Mouse (Mus musculus): ENCODE results near the gene Btbd35f20. TPM values are rescaled to one million over a fixed set of nuclear protein-coding genes. Genes with fewer than 3 reads are reported as not detected.
"Not testable (repeated sequence)": the region's sequence is repeated elsewhere in the genome, so short reads cannot be mapped to it uniquely, and the experiment has no call there.

The Btbd35f20 gene
- polyA plus RNA-seq (2015; fragmentation: Nextera tagmentation; extraction: Ambion mirVana), result not detected in 2 replicates

DNA sequence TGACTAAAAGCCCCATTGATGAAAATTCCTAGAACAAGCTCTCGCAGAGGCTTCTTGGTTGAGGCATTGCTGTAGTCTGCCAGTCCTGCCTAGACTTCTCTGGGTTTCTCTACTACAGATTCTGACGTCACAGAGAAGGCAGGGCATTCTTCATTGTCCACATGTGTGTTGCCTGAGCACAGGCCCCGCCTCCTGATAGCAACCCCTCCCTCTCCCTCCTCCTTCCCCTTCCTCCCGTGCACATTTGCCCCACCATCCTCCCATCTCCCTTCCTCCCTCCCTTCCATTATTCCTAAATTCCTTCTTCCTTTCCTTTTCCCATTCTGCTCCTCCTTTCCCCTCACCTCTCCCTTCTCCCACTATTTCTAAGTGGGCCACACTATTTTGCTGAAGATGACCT lies at the start of gene Btbd35f20:
Gene Btbd35f20, minus strand, starts transcription at position 101 of the 400 bp plus-strand sequence.
- H3K36me3 ChIP-seq (replicated peaks); H3K4me3 ChIP-seq (replicated peaks); H3K9me3 ChIP-seq (replicated peaks); H3K27me3 ChIP-seq; H3K27ac ChIP-seq (replicated peaks); ATAC-seq (ENCODE audit: insufficient read depth); H3K4me2 ChIP-seq; H3K4me1 ChIP-seq (replicated peaks); H3K9ac ChIP-seq: not testable (repeated sequence)
- no CpG with 5 or more reads among the region's 4 CpGs for WGBS (ENCODE audit: insufficient replicate concordance)

Other genes with a start within 250 kb of the Btbd35f20 start
- gene Btbd35f28, start 94.7 kb downstream of the Btbd35f20 start, polyA plus RNA-seq (2015; fragmentation: Nextera tagmentation; extraction: Ambion mirVana), result not detected in 2 replicates
- gene Btbd35f17, start 79.4 kb upstream of the Btbd35f20 start, polyA plus RNA-seq (2015; fragmentation: Nextera tagmentation; extraction: Ambion mirVana), result not detected in 2 replicates

All from liver, embryonic 15.5 days (tissue).